Mouse (Mus musculus) thymus, postnatal 4 days (tissue): ENCODE results near the gene Rnf185.
A peak's percentile ranks its signal among the peaks of the same experiment; 100 is the strongest.

Source experiments
- DNase-seq: peaks from one replicate; pipeline ENCODE4 v3.0.0; 2021

Rnf185 gene

DNA sequence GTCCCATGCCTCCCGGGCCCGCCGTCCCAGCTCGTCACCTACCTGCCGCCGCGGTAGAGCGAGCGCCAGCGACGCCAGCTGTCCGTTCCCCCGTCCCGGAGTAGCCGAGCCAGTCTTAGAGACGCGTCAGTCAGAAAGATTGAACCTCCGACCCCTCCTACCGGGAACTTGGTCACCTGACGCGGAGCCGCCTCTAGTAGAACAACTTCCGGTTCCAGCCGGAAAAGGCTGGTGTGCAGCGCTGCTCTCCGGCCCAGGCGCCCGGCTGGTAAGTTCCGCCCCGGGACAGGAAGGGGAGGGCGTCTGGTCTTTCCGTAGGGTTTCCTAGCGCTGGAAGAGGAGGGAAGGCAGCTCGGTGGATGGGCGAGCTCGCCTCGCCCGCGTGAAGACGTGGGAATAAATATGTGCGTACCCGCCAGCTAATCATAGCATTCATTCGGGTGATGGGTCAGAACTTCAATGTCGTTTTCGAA, at the start of gene Rnf185:
Gene Rnf185 (minus strand): TSS at position 197 of the 473 bp plus-strand sequence.
- peak; percentile 89 for DNase-seq

GRCm38 (mm10) chr11:3497296-3497695, 45.1 kb upstream of the Rnf185 start:
- DNase-seq, result no peak

- DNase-seq, result no peak
Observed at GRCm38 (mm10) chr11:3496756-3497155, 44.6 kb upstream of the Rnf185 start.

- DNase-seq, result no peak
Observed at GRCm38 (mm10) chr11:3495496-3495895, 43.3 kb upstream of the Rnf185 start.

DNA sequence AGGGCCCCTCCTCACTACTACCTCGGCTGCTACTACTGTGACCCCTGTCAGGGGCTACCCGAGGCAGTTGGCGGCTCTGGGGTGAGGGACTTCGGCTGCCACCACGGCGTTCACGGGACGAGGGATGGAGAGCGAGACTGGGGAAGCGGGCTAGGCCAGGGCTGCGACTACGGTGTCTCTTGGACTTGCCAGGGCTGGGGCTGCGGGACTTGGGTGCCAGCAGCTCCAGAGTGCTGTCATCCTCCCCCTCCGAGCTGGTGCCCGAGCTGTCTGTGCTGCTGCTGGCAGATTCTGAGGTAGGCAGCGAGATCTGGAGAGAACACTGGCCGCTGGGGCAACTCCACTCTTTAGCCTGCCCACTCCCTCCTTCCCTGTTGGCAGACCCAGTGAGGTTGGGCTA, 42.7 kb upstream of the Rnf185 start:
- no peak for DNase-seq

GRCm38 (mm10) chr11:3492748-3493147, 40.6 kb upstream of the Rnf185 start:
- DNase-seq, result no peak

- DNase-seq, result no peak
Observed at GRCm38 (mm10) chr11:3489036-3489435, 36.9 kb upstream of the Rnf185 start.

DNA sequence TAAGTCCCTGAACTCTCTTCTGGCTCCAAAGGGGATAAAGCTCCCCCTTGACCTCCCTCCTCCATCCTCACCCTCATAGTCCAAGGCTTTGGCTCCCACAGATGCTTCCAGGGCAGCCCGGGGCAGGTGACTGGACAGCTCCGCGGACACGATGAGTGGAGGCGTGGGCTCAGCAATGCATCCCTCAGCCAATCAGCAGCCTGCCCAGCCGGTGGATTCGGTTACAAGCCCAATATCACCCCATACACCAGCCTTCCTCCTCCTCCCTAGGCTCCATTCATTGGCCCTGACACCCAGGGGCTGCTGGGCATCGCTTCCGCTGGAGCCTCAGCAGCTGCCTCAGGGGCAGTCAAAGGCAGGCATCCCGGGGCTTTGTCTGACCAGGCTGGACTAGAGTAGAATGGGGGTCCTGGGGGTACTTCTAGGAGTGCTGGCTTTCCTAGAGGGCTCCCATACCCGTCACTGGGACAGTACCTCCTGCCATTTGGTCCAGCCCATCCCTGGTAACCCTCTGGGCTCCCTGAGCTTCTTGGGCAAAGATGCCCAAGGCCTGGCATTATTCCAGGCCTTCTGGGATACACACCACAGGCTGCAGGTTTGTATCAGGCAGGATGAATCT, 35.9 kb upstream of the Rnf185 start, which contains the start of gene Pla2g3:
Gene Pla2g3 (plus strand): TSS at position 333 of the 619 bp plus-strand sequence.
- DNase-seq, result no peak

DNA sequence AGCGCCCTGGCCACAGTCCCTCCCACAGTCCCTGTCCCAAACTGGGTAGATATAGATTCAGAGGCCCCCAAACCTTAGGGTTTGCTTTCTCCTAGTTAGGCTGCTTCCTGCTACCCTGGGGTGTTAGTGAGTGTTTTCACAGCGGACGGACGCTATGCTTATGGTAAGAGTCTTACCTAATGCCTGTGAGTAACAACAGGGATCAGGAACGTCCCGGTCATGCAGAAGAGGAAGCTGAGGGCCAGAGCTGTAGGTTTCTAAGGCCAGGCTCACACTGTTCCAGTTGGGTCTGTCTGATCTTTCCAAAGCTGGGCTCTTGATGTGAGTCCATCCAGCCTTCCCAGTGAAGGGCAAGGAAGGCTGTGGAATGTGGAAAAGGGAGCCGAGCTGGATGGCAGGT, 34.2 kb upstream of the Rnf185 start:
- DNase-seq, result no peak

GRCm38 (mm10) chr11:3483980-3484642, 31.9 kb upstream of the Rnf185 start:
- no peak for DNase-seq

DNA sequence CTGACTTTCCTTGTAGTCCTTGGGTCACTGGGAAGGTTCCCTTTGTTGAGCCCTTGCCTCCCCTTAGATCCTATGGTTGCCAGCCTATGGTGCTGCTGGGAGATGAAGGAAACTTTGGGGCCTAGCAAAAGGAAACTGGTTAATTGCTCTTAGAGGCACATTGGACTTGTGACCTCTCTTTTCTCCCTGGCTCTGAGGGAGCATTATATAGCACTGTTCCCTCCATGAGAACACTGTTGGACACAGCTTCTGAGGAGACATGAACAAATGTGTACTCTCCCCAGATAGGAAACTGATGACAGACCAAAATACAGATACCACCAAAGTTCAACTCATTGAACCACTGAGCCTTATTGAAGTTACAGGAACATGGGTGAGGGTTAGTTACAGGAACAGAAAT, 23.3 kb upstream of the Rnf185 start:
- DNase-seq, result no peak

- peak; percentile 43 for DNase-seq
Observed at GRCm38 (mm10) chr11:3474480-3475115, 22.4 kb upstream of the Rnf185 start.

GRCm38 (mm10) chr11:3472484-3472883, 20.3 kb upstream of the Rnf185 start:
- DNase-seq, result peak; percentile 94

GRCm38 (mm10) chr11:3471448-3471850, 19.3 kb upstream of the Rnf185 start:
- no peak for DNase-seq

DNA sequence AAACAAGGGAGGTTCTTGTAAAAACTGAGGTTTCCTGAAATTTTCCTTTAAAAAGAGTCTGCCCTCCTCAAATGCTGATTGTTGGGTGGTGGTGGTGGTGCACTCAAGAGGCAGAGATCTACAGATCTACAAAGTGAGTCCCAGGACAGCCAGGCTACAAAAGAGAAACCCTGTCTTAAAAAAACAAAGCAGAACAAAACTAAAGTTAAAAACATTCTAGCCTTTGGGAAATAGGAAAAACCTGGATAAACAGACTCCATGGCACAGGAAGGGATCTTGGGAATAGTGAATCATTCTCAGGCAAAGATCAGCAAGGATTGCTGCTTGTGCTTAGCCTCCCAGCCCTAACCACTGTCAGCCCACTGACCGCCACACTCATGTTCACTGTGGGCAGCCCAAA, 10.7 kb upstream of the Rnf185 start:
- DNase-seq, result no peak

- no peak for DNase-seq
Observed at GRCm38 (mm10) chr11:3459105-3459468, 6.9 kb upstream of the Rnf185 start.

GRCm38 (mm10) chr11:3458428-3459104, 6.4 kb upstream of the Rnf185 start:
- DNase-seq, result no peak

GRCm38 (mm10) chr11:3456354-3456753, 4.2 kb upstream of the Rnf185 start:
- peak; percentile 85 for DNase-seq

GRCm38 (mm10) chr11:3454506-3454905, 2.3 kb upstream of the Rnf185 start:
- no peak for DNase-seq

DNA sequence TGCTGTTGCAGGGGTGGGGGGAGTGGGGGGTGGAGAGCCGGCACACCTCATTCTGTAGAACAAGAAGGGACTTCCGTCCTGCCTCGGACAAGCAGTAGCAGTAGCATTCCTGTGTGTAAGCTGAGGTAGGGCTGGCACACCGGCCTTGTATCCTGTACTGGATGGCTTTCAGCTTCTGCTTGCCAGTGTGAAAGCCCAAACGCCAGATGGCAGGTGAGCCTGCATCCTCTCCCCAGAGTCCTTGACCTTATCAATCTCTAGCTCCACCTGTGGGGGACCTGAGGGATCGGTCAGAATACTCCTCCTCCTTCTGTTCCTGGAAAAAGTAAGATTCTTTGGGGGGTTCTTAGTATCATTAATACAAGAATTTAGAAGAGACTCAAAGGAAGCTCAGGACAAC, 1.3 kb upstream of the Rnf185 start:
- peak; percentile 30 for DNase-seq

DNA sequence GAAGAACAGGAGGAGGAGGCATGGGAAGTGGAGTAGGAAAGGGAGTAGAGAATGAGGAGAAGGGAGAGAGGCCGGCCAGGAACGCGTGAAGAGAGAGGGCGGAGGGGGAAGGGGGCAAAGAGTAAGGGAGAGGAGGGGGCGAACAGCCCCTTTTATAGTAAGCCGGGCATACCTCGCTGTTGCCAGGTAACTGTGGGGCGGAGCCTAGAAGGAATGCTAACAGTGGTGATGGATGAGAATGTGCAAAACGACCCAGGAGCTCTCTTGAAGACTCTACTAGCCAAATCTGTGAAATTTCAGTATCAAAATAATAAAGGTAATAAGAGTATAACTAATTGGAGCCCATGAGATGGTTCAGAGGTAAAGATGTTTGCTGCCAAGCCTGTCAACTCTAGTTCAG, 606 bp upstream of the Rnf185 start:
- DNase-seq, result peak; percentile 35

GRCm38 (mm10) chr11:3451701-3452163, 431 bp downstream of the Rnf185 start:
- DNase-seq, result peak; percentile 58

GRCm38 (mm10) chr11:3444875-3445274, 7.3 kb downstream of the Rnf185 start:
- no peak for DNase-seq
